ENCODE assay signal across 14 mouse cellular contexts in genomic region chr10:24698131-24698775, GRCm38 (mm10). TPM values are rescaled to one million over a fixed set of nuclear protein-coding genes. Genes with fewer than 3 reads are reported as not detected.
A peak's percentile ranks its signal among the peaks of the same experiment; 100 is the strongest.
DNase-seq lines count a peak whose midpoint lies in the region; ATAC-seq and TF ChIP-seq lines count a peak whose summit lies in the region.
"Had no signal": no experiment of that assay in that cellular context is flagged by ENCODE, and none has a peak within 500 bp of the region (broad histone marks: within the 10 kb centered on the region; RNA-seq: fewer than 3 reads in every experiment).

No protein-coding gene starts in this region.

- H3K36me3 ChIP-seq in heart, embryonic 13.5 days, result no peaks in the 10 kb centered on the region
- no peaks in the 10 kb centered on the region for H3K36me3 ChIP-seq in intestine, embryonic 16.5 days (ENCODE audit: control insufficient read depth, insufficient read depth, low read length)
- no peaks in the 10 kb centered on the region for H3K36me3 ChIP-seq in small intestine, adult 2 months (ENCODE audit: control insufficient read depth, insufficient read depth, low read length)
- H3K36me3 ChIP-seq: neural tube, embryonic 15.5 days had no signal

- 63% methylated on average over 6 of the region's 6 CpGs for WGBS in heart, embryonic 13.5 days
- 33% methylated on average over 6 of the region's 6 CpGs for WGBS in intestine, embryonic 16.5 days
- WGBS in small intestine, adult 2 months, result 26% methylated on average over 6 of the region's 6 CpGs
- WGBS in lung, adult 2 months, result 64% methylated on average over 6 of the region's 6 CpGs

- no peak for TF ChIP-seq POLR2A in small intestine, adult 2 months (IDR thresholded peaks at IDR 0.05; ENCODE audit: low read depth, low read length)
- no peak for TF ChIP-seq POLR2A in lung, adult 2 months (IDR thresholded peaks at IDR 0.05; ENCODE audit: borderline replicate concordance, extremely low read depth, low read depth, low read length)

- no peak for ATAC-seq in heart, embryonic 13.5 days (ENCODE audit: extremely low read depth, insufficient number of reproducible peaks, low FRiP score, low TSS enrichment)
- peak; percentile 67 for ATAC-seq in intestine, embryonic 16.5 days

- intact Hi-C loops in heart, postnatal 36 days (cut with DNase I), result no loop called here

- no peak for DNase-seq in heart, postnatal 36 days
- DNase-seq in fat pad, adult 2 months (ENCODE audit: extremely low read depth, low read depth, low spot score), result peak; percentile 55
- DNase-seq in urinary bladder, adult 2 months (ENCODE audit: low spot score), result no peak
- no peak for DNase-seq in lung, adult 2 months
- DNase-seq: cerebellum, adult 11 months; kidney, adult 2 months; thymus, adult 18-20 months had no signal

- no peak for TF ChIP-seq CTCF in small intestine, adult 2 months (IDR thresholded peaks at IDR 0.05; ENCODE audit: extremely low read depth, insufficient read length, insufficient replicate concordance, low read depth, low read length)
- TF ChIP-seq CTCF in lung, adult 2 months (IDR thresholded peaks at IDR 0.05; ENCODE audit: insufficient read depth, low read length), result no peak

- no peak overlapping the region for H3K9ac ChIP-seq in heart, embryonic 13.5 days
- H3K9ac ChIP-seq in intestine, embryonic 16.5 days (ENCODE audit: low read depth, low read length), result no peak overlapping the region
- H3K9ac ChIP-seq: neural tube, embryonic 15.5 days had no signal

- H3K27ac ChIP-seq in heart, embryonic 13.5 days (replicated peaks), result 0 out of 2 replicates have a peak overlapping the region, but pooled peaks have one; percentile 39
- H3K27ac ChIP-seq in intestine, embryonic 16.5 days (ENCODE audit: low read length), result peak overlapping the region; percentile 72
- peak overlapping the region; percentile 16; the same call in 1 of the 2 replicates for H3K27ac ChIP-seq in small intestine, adult 2 months (ENCODE audit: insufficient read depth, low read depth, low read length)
- H3K27ac ChIP-seq: heart, adult 2 months; left cerebral cortex, adult 2 months; macrophage; neural tube, embryonic 15.5 days had no signal

- peaks cover 8% of the 10 kb centered on the region for H3K4me1 ChIP-seq in heart, embryonic 13.5 days
- H3K4me1 ChIP-seq in intestine, embryonic 16.5 days (ENCODE audit: control insufficient read depth, insufficient read depth, low read length), result 0 out of 2 replicates have a peak, but pooled peaks cover 3% of the 10 kb centered on the region
- peaks cover 8% of the 10 kb centered on the region for H3K4me1 ChIP-seq in small intestine, adult 2 months (ENCODE audit: control insufficient read depth, insufficient read depth, insufficient read length, low read length)
- H3K4me1 ChIP-seq in lung, adult 2 months (ENCODE audit: control insufficient read depth, insufficient read depth, low read length), result no peaks in the 10 kb centered on the region
- H3K4me1 ChIP-seq: neural tube, embryonic 15.5 days had no signal

- H3K4me2 ChIP-seq in heart, embryonic 13.5 days, result no peak overlapping the region
- no peak overlapping the region for H3K4me2 ChIP-seq in intestine, embryonic 16.5 days (ENCODE audit: low read depth, low read length)
- H3K4me2 ChIP-seq: neural tube, embryonic 15.5 days had no signal

- H3K27me3 ChIP-seq in heart, embryonic 13.5 days (replicated peaks), result no peaks in the 10 kb centered on the region
- H3K27me3 ChIP-seq in intestine, embryonic 16.5 days (replicated peaks; ENCODE audit: control insufficient read depth, insufficient read depth, low read length), result no peaks in the 10 kb centered on the region
- no peaks in the 10 kb centered on the region for H3K27me3 ChIP-seq in small intestine, adult 2 months (ENCODE audit: control insufficient read depth, insufficient read depth, low read length)
- H3K27me3 ChIP-seq: neural tube, embryonic 15.5 days had no signal

- no peaks in the 10 kb centered on the region for H3K9me3 ChIP-seq in heart, embryonic 13.5 days
- H3K9me3 ChIP-seq in intestine, embryonic 16.5 days (ENCODE audit: control insufficient read depth, low read length), result no peaks in the 10 kb centered on the region
- H3K9me3 ChIP-seq: neural tube, embryonic 15.5 days had no signal

- H3K4me3 ChIP-seq in heart, embryonic 13.5 days, result no peak overlapping the region
- H3K4me3 ChIP-seq in intestine, embryonic 16.5 days (ENCODE audit: low read length), result no peak overlapping the region
- no peak overlapping the region for H3K4me3 ChIP-seq in small intestine, adult 2 months (ENCODE audit: low read depth, low read length)
- no peak overlapping the region for H3K4me3 ChIP-seq in lung, adult 2 months (replicated peaks; ENCODE audit: extremely low read depth, low read depth, low read length)
- H3K4me3 ChIP-seq: heart, adult 2 months; left cerebral cortex, adult 2 months; neural tube, embryonic 15.5 days had no signal

RNA-seq across cellular contexts. Expression of gene Enpp1, which starts 13.7 kb away (rescaled TPM):
- 4.1 and 4.3 TPM in 2 replicates for polyA plus RNA-seq in heart, embryonic 13.5 days (2015; fragmentation: Nextera tagmentation; extraction: Ambion mirVana)
- 1 to 10 TPM; 5.2 TPM for total RNA-seq in heart, postnatal 36 days (2021)
- 10.1 and 11.9 TPM in 2 replicates for polyA plus RNA-seq in intestine, embryonic 16.5 days (2015; fragmentation: Nextera tagmentation; extraction: Ambion mirVana)
- polyA plus RNA-seq in small intestine, adult 2 months (2012; rRNA removed), result 1.2 and 2.2 TPM in 2 replicates
- polyA plus RNA-seq in urinary bladder, adult 2 months (2012; rRNA removed), result 10.2 and 14.5 TPM in 2 replicates
- polyA plus RNA-seq in lung, adult 2 months (2012; rRNA removed), result 1.2 and 2.4 TPM in 2 replicates

Comparison
In these comparisons a context has a peak if more than half of its experiments do, and no peak if none do; other contexts are left out.
1. H3K27ac ChIP-seq: peak in every context shown above with its lines; median percentile 72 in intestine, embryonic 16.5 days; 39 in heart, embryonic 13.5 days; 16 in small intestine, adult 2 months.